Mouse (Mus musculus) myocyte (in vitro differentiated cells): ENCODE results near the gene Asb6. TPM values are rescaled to one million over a fixed set of nuclear protein-coding genes. Genes with fewer than 3 reads are reported as not detected.

Source experiments
- H3K27me3 ChIP-seq: one replicate; pipeline ENCODE4 v1.6.1; 2011; ENCODE audit not compliant: control insufficient read depth, insufficient read depth, insufficient read length
- H3K36me3 ChIP-seq: one replicate; pipeline ENCODE4 v1.6.1; 2011; ENCODE audit not compliant: control insufficient read depth, insufficient read depth
- H3K4me2 ChIP-seq: one replicate; pipeline ENCODE4 v1.6.1; 2011; ENCODE audit warnings: low read depth, control low read depth
- H3K4me3 ChIP-seq: one replicate; pipeline ENCODE4 v1.5.1; 2011; ENCODE audit warnings: mild to moderate bottlenecking, control low read depth, moderate library complexity
- H3K79me2 ChIP-seq: one replicate; pipeline ENCODE4 v1.6.1; 2011; ENCODE audit not compliant: control insufficient read depth, insufficient read depth
- H3ac ChIP-seq: one replicate; pipeline ENCODE4 v1.6.1; 2011; ENCODE audit not compliant: control insufficient read depth, insufficient read length
- CEBPB ChIP-seq: IDR thresholded peaks from 2 replicates; pipeline ENCODE4 v1.6.1; 2011; ENCODE audit warnings: mild to moderate bottlenecking, moderate library complexity; ENCODE audit not compliant: poor library complexity, insufficient read depth, severe bottlenecking
- E2F4 ChIP-seq: IDR thresholded peaks from one replicate; pipeline ENCODE4 v1.6.1; 2011; ENCODE audit warnings: mild to moderate bottlenecking, control low read depth, moderate library complexity; ENCODE audit not compliant: insufficient read depth
- MAX ChIP-seq: IDR thresholded peaks from one replicate; pipeline ENCODE4 v1.6.1; 2011; ENCODE audit warnings: low read depth, mild to moderate bottlenecking, control low read depth
- MYOD1 ChIP-seq, 3 experiments: IDR thresholded peaks; one replicate each; pipeline ENCODE4 v1.6.1; 2011; ENCODE audit warnings: control low read depth in 2 of 3, low read depth in 2 of 3, mild to moderate bottlenecking in 2 of 3, moderate library complexity in 1 of 3; ENCODE audit not compliant: insufficient read length in 2 of 3, control insufficient read depth in 1 of 3
- MYOG ChIP-seq, 3 experiments: IDR thresholded peaks; one replicate each; pipeline ENCODE4 v1.6.1; 2011; ENCODE audit warnings: control low read depth in 2 of 3, low read depth in 2 of 3, mild to moderate bottlenecking in 2 of 3; ENCODE audit not compliant: insufficient read length in 2 of 3, control insufficient read depth in 1 of 3, insufficient read depth in 1 of 3
- POLR2A ChIP-seq: IDR thresholded peaks from one replicate; pipeline ENCODE4 v1.6.1; 2011; ENCODE audit warnings: low read depth, mild to moderate bottlenecking, control low read depth, moderate library complexity; ENCODE audit not compliant: insufficient read length
- POLR2AphosphoS2 ChIP-seq: IDR thresholded peaks from one replicate; pipeline ENCODE4 v1.6.1; 2011; ENCODE audit warnings: low read depth, control low read depth; ENCODE audit not compliant: insufficient read length
- REST ChIP-seq: IDR thresholded peaks from one replicate; pipeline ENCODE4 v1.6.1; 2011; ENCODE audit warnings: mild to moderate bottlenecking, control low read depth, moderate library complexity; ENCODE audit not compliant: insufficient read depth, insufficient read length
- SRF ChIP-seq: IDR thresholded peaks from one replicate; pipeline ENCODE4 v1.6.1; 2011; ENCODE audit warnings: low read depth; ENCODE audit not compliant: control insufficient read depth, insufficient read length
- TCF12 ChIP-seq: IDR thresholded peaks from one replicate; pipeline ENCODE4 v1.6.1; 2011; ENCODE audit warnings: mild to moderate bottlenecking, control low read depth; ENCODE audit not compliant: poor library complexity, insufficient read depth, severe bottlenecking
- TCF3 ChIP-seq: IDR thresholded peaks from one replicate; pipeline ENCODE4 v1.6.1; 2011; ENCODE audit warnings: low read depth, control low read depth; ENCODE audit not compliant: insufficient read length
- USF1 ChIP-seq: IDR thresholded peaks from one replicate; pipeline ENCODE4 v1.6.1; 2011; ENCODE audit warnings: low read depth, mild to moderate bottlenecking, control low read depth, moderate library complexity
- polyA plus RNA-seq: library from polyadenylated mRNA; unstranded; fragments of >200 nt; fragmentation: generic; extraction: Trizol; gene quantifications from one replicate; pipeline ENCODE4 v1.2.1, GENCODE M21; 2012; ENCODE audit warnings: missing spikeins

The Asb6 gene
- polyA plus RNA-seq, 1 experiment = 44.9 TPM

DNA sequence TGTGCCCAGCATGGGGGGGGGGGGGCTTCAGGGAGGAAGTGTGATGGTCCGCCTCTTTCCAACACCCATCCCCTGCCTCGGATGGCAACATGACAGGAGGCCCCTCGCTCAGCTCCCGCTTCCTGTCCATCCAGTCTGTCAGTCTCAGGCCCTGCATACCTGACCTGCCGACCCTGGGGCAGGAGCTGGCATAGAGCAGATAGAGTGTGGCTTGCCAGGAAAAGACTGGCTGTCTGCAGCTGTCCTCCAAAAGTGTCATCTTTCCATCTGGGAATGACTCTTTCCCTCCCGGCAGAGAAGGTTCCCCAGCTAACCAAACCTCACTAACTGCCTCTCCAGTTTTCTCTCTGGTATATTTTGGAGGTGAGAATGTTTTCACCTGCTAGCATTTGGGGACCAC, 20.4 kb upstream of the Asb6 start:
- Histone ChIP-seq H3K79me2 (peaks cover 4% of the 10 kb centered on the region), H3K4me3 (no peak overlapping the region), H3ac (no peak overlapping the region), H3K27me3 (no peaks in the 10 kb centered on the region), H3K4me2 (peak overlapping the region; percentile 73), H3K36me3 (no peaks in the 10 kb centered on the region)
- TF ChIP-seq MYOG (IDR thresholded peaks at IDR 0.05; ENCODE audit: control insufficient read depth in 1 of 3, insufficient read depth in 1 of 3, insufficient read length in 2 of 3, low read depth in 2 of 3) = peak; percentile 21 to 90 (median 89)
- TF ChIP-seq POLR2AphosphoS2 = no peak
- TF ChIP-seq MYOD1 (IDR thresholded peaks at IDR 0.05; ENCODE audit: control insufficient read depth in 1 of 3, insufficient read length in 2 of 3, low read depth in 2 of 3) = peak; percentile 41 to 90 (median 71)
- TF ChIP-seq CEBPB = no peak
- TF ChIP-seq POLR2A = no peak
- TF ChIP-seq TCF12 = peak; percentile 42
- no peak for TF ChIP-seq E2F4
- no peak for TF ChIP-seq MAX
- no peak for TF ChIP-seq REST

DNA sequence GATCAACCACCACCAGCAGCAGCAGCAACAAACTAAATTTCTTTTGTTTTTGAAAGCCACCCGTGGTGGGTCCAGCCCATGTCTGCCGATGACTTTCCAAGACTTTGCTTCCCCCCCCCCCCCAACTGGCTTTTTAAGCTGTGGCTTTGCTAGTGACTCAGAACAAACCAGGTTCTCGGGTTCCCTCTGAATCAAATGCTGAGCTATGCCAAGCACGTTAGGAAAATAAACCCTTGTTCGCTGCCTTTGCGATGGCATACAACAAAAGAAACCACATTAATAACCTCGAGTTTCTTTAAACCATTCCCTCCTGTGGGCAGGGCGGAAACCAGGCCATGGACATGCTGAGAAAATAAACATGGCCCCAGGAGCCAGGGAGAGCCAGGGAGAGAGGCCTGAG, 18.1 kb upstream of the Asb6 start:
- no peak overlapping the region for H3K4me3 ChIP-seq
- H3K36me3 ChIP-seq = no peaks in the 10 kb centered on the region
- no peak overlapping the region for H3ac ChIP-seq
- peaks cover 4% of the 10 kb centered on the region for H3K79me2 ChIP-seq
- peak overlapping the region; percentile 84 for H3K4me2 ChIP-seq
- no peaks in the 10 kb centered on the region for H3K27me3 ChIP-seq
- TF ChIP-seq USF1 = no peak
- TF ChIP-seq TCF3 = no peak
- no peak for TF ChIP-seq POLR2A
- TF ChIP-seq E2F4 = no peak
- TF ChIP-seq SRF = no peak

DNA sequence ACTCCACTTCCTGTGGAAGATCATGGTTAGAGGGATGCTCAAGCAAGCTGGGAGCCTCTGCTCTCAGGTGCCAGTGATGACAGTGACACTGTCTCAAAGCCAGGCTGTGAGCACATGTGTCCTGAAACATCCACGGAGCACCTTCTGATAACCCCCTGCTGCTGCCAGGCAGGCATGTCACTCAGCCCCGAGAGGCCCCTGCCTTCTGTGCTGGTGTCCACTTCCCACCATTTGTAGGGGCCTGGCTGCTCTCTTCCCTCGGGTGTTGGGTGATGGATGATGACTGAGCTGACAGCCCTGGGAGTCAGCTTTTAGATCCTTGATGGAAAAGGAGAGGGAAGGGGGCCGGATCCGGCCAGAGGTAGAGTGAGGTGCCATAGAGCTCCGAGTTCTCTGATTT, 16.6 kb upstream of the Asb6 start:
- H3K4me3 ChIP-seq = peak overlapping the region; percentile 34

DNA sequence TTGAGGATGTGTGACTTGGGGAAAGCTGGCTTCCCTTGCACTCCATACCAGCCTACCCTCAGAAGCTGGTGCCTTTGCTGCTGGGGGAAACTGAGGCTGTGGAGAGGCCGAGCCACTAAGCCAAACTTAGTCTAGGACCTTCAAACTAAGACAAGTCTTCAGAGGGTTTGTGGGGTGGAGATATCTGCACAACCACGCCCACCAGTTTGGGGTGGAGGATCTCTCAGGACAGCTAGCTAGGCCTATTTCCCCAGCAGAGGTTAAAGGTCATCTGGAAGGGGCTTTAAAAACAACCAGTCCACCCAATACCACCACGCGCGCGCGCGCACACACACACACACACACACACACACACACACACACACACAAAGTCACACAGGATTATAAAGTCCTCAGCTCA, 16.1 kb upstream of the Asb6 start:
- no peak for TF ChIP-seq TCF3
- no peak for TF ChIP-seq USF1
- no peak for TF ChIP-seq MYOG (IDR thresholded peaks at IDR 0.05; ENCODE audit: control insufficient read depth in 1 of 3, insufficient read depth in 1 of 3, insufficient read length in 2 of 3, low read depth in 2 of 3)
- Histone ChIP-seq H3K4me3 (peak overlapping the region; percentile 34), H3K4me2 (peak overlapping the region; percentile 84), H3K27me3 (no peaks in the 10 kb centered on the region), H3K79me2 (no peaks in the 10 kb centered on the region), H3K36me3 (no peaks in the 10 kb centered on the region), H3ac (no peak overlapping the region)

More for the DNA sequence above, 16.6 kb upstream of the Asb6 start:
- H3K36me3 ChIP-seq = no peaks in the 10 kb centered on the region
- TF ChIP-seq E2F4 (no peak), MYOG (IDR thresholded peaks at IDR 0.05; ENCODE audit: control insufficient read depth in 1 of 3, insufficient read depth in 1 of 3, insufficient read length in 2 of 3, low read depth in 2 of 3) (no peak), POLR2A (no peak), MYOD1 (IDR thresholded peaks at IDR 0.05; ENCODE audit: control insufficient read depth in 1 of 3, insufficient read length in 2 of 3, low read depth in 2 of 3) (peak in 2 of 3 experiments; percentile 15 to 23), MAX (no peak)
- H3K4me2 ChIP-seq = peak overlapping the region; percentile 84
- no peak overlapping the region for H3ac ChIP-seq
- no peaks in the 10 kb centered on the region for H3K79me2 ChIP-seq
- no peaks in the 10 kb centered on the region for H3K27me3 ChIP-seq

DNA sequence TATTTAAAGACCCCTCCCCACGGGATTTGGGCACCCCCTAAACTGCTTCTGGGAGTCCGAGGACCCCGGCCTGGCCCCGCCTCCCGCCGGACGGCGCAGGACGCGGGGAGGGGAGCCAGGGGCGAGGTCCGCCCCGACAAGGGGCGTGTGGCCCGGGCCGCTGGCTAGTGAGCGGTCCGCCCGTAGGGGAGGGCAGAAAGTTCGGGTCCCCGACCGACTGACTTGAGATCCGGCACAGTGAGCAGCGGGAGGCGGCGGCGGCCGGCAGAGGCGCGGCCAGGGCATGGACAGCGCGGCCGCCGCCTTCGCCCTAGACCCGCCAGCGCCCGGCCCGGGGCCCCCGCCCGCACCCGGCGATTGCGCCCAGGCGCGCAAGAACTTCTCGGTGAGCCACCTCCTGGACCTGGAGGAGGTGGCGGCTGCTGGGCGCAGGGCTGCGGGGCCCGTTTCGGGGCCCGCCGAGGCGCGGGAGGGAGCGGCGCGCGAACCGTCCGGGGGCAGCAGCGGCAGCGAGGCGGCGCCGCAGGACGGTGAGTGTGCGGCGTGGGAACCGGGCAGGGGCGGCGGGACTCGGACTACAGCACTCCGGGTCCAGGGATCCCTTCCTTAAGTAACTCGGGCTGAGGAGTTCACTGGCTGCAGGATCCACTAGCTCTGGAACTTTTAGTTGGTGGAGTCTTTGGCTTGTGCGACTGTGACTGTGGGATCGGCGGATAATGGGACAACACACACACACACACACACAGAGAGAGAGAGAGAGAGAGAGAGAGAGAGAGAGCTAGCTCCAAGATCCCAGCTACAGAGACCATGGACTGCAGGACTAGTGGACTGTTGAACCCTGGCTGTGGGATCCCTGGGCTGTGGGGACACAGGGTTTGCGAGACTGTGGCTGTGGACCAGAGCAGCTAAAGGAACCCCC, 15.3 kb upstream of the Asb6 start:
- H3K4me3 ChIP-seq = peak overlapping the region; percentile 34
- TF ChIP-seq MYOD1 (IDR thresholded peaks at IDR 0.05; ENCODE audit: control insufficient read depth in 1 of 3, insufficient read length in 2 of 3, low read depth in 2 of 3) = no peak
- TF ChIP-seq CEBPB = no peak
- TF ChIP-seq POLR2A = peak; percentile 43
- no peak for TF ChIP-seq TCF3
- TF ChIP-seq MYOG (IDR thresholded peaks at IDR 0.05; ENCODE audit: control insufficient read depth in 1 of 3, insufficient read depth in 1 of 3, insufficient read length in 2 of 3, low read depth in 2 of 3) = no peak

More for the DNA sequence above, 15.3 kb upstream of the Asb6 start:
- Histone ChIP-seq H3K79me2 (no peaks in the 10 kb centered on the region), H3ac (peak overlapping the region; percentile 56), H3K27me3 (no peaks in the 10 kb centered on the region), H3K36me3 (no peaks in the 10 kb centered on the region), H3K4me2 (peak overlapping the region; percentile 84)
